Mouse (Mus musculus): ENCODE data around the gene Megf6. TPM values are rescaled to one million over a fixed set of nuclear protein-coding genes. Genes with fewer than 3 reads are reported as not detected.

Megf6 gene
- polyA plus RNA-seq, 1 experiment from 2014 or later: 4.4 TPM

DNA sequence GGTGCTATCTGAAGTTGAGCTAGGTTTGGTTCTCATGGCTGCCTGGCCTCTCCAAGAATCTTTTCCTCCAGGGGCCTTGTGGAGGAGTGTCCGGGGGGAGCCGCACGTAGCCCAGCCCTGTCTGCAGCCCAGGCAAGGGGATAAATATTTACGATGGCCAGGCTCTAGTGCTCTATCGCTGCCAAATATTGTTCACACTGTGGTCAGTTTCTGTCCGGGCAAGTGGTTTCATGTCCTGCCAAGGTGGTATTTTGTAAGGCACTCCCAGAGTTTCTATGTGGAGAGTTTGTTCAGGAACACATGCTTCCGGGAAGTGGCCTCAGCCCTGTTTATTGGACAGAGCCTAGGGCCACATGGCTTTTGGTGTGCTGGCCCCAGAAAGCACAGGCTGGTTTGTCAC lies 10.5 kb downstream of the Megf6 start:
- H3K27me3 ChIP-seq (replicated peaks; ENCODE audit: control insufficient read depth, insufficient read depth, low read length): no peaks in the 10 kb centered on the region
- H3K4me3 ChIP-seq (ENCODE audit: low read depth, low read length): no peak overlapping the region
- no peak for ATAC-seq
- H3K9ac ChIP-seq (ENCODE audit: low read depth, low read length): no peak overlapping the region
- no peak overlapping the region for H3K27ac ChIP-seq (ENCODE audit: low read depth, low read length)
- WGBS: 44% methylated on average over 7 of the region's 7 CpGs
- H3K4me2 ChIP-seq (replicated peaks; ENCODE audit: low read depth): no peak overlapping the region
- no peaks in the 10 kb centered on the region for H3K4me1 ChIP-seq (replicated peaks; ENCODE audit: control insufficient read depth, insufficient read depth, low read length)
- TF ChIP-seq CTCF (IDR thresholded peaks at IDR 0.05; ENCODE audit: low read depth): no peak
- H3K36me3 ChIP-seq (ENCODE audit: control insufficient read depth, insufficient read depth): no peaks in the 10 kb centered on the region
- H3K9me3 ChIP-seq (ENCODE audit: control insufficient read depth): no peaks in the 10 kb centered on the region

DNA sequence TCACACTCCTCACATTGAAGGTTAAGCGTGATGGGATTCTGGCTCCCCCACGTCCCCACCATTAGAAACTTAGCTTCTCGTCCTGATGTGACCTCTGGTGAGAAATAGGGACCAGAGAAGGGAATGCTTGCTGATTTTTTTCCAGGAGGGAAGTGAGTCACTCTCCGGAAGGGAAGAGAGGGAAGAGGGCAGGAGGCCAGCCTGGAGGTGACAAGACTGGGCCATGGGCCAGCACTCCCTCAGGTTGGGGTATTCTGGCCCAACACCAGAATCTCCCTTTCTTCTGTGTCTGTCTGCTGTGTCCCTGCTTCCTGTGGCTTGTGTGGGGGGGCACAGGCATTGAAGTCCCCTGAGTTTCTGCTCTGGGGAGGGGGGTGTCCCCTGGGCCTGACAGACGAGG lies 13.0 kb downstream of the Megf6 start:
- WGBS: 73% methylated on average over 5 of the region's 5 CpGs
- no peak overlapping the region for H3K4me2 ChIP-seq (replicated peaks; ENCODE audit: low read depth)
- H3K27me3 ChIP-seq (replicated peaks; ENCODE audit: control insufficient read depth, insufficient read depth, low read length): no peaks in the 10 kb centered on the region
- H3K36me3 ChIP-seq (ENCODE audit: control insufficient read depth, insufficient read depth): no peaks in the 10 kb centered on the region
- H3K4me3 ChIP-seq (ENCODE audit: low read depth, low read length): no peak overlapping the region
- H3K27ac ChIP-seq (ENCODE audit: low read depth, low read length): no peak overlapping the region
- no peak for TF ChIP-seq CTCF (IDR thresholded peaks at IDR 0.05; ENCODE audit: low read depth)
- no peaks in the 10 kb centered on the region for H3K4me1 ChIP-seq (replicated peaks; ENCODE audit: control insufficient read depth, insufficient read depth, low read length)
- H3K9ac ChIP-seq (ENCODE audit: low read depth, low read length): no peak overlapping the region
- H3K9me3 ChIP-seq (ENCODE audit: control insufficient read depth): no peaks in the 10 kb centered on the region
- ATAC-seq: no peak

DNA sequence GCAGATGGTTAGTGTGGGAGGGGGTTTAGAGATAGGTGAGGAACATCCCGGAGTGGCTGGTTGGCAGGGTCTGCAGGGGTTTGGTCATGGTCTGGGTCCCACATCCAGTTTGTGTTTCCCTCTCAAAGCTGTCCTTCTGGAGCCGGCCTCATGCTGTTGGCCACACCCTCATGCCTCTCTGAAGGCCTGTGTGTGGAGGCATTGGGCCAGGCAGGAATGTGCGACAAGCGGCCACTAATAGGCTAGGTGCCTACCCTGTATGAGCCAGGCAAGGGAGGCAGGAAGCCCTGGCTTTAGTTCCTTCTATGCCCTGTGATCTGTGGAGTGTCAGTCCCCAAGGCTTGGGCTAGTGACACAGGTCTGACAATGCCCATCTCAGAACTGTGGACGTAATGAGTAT lies 14.5 kb downstream of the Megf6 start:
- 72% methylated on average over 5 of the region's 5 CpGs for WGBS
- no peaks in the 10 kb centered on the region for H3K4me1 ChIP-seq (replicated peaks; ENCODE audit: control insufficient read depth, insufficient read depth, low read length)
- no peak overlapping the region for H3K27ac ChIP-seq (ENCODE audit: low read depth, low read length)
- no peak overlapping the region for H3K9ac ChIP-seq (ENCODE audit: low read depth, low read length)
- TF ChIP-seq CTCF (IDR thresholded peaks at IDR 0.05; ENCODE audit: low read depth): no peak
- ATAC-seq: no peak
- no peak overlapping the region for H3K4me2 ChIP-seq (replicated peaks; ENCODE audit: low read depth)
- H3K36me3 ChIP-seq (ENCODE audit: control insufficient read depth, insufficient read depth): no peaks in the 10 kb centered on the region
- no peak overlapping the region for H3K4me3 ChIP-seq (ENCODE audit: low read depth, low read length)
- no peaks in the 10 kb centered on the region for H3K9me3 ChIP-seq (ENCODE audit: control insufficient read depth)
- H3K27me3 ChIP-seq (replicated peaks; ENCODE audit: control insufficient read depth, insufficient read depth, low read length): no peaks in the 10 kb centered on the region

DNA sequence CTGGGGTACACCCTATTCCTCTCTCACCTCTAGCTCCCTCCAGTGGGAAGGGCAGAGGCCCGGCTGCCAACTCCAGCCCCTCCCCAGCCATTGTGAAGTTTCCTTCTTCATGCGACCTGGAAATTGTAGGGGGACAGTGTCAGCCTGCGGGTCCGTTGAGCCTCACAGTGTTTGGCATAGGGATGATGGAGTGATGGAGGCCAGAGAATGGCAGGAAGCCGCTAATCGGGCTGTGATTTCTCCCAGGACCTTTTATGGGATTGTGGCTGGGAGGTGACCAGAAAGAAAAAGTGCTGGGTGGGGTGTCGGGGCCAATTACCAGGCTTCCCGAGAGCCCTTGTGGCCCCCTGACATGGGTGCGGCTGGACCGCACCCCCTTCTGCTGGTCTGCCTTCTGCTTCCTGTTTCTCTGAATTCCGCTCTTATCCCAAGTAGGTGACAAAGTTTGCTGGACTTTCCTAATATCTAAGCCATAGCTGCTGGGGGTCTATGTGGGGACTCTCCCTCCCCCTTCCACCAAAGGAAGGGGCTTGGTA lies 15.5 kb downstream of the Megf6 start:
- H3K4me1 ChIP-seq (replicated peaks; ENCODE audit: control insufficient read depth, insufficient read depth, low read length): no peaks in the 10 kb centered on the region
- H3K36me3 ChIP-seq (ENCODE audit: control insufficient read depth, insufficient read depth): no peaks in the 10 kb centered on the region
- H3K4me2 ChIP-seq (replicated peaks; ENCODE audit: low read depth): no peak overlapping the region
- H3K4me3 ChIP-seq (ENCODE audit: low read depth, low read length): no peak overlapping the region
- H3K27me3 ChIP-seq (replicated peaks; ENCODE audit: control insufficient read depth, insufficient read depth, low read length): no peaks in the 10 kb centered on the region
- ATAC-seq: no peak
- TF ChIP-seq CTCF (IDR thresholded peaks at IDR 0.05; ENCODE audit: low read depth): no peak
- 42% methylated on average over 11 of the region's 11 CpGs for WGBS
- no peak overlapping the region for H3K27ac ChIP-seq (ENCODE audit: low read depth, low read length)
- no peak overlapping the region for H3K9ac ChIP-seq (ENCODE audit: low read depth, low read length)
- no peaks in the 10 kb centered on the region for H3K9me3 ChIP-seq (ENCODE audit: control insufficient read depth)

DNA sequence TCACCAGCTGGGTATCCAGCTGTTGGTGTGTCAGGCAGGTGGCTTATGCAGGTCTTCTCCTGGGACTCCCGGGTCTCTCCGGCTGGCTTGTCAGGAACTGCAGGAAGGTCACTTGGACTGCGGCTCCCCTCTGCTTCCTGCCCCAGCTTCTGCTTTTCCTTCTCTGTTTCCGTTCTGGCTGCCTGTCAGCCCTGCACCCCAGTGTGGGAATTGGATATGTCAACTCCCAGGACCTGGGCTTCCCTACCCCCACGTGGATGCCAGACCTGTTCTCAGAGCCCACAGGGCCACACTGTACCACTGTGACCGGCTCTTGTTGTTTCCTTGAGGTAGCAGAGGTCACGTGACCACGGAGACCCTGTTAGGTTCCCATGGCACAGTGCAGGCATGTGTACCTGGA lies 18.4 kb downstream of the Megf6 start:
- H3K27me3 ChIP-seq (replicated peaks; ENCODE audit: control insufficient read depth, insufficient read depth, low read length): no peaks in the 10 kb centered on the region
- 62% methylated on average over 8 of the region's 8 CpGs for WGBS
- H3K4me1 ChIP-seq (replicated peaks; ENCODE audit: control insufficient read depth, insufficient read depth, low read length): no peaks in the 10 kb centered on the region
- no peaks in the 10 kb centered on the region for H3K36me3 ChIP-seq (ENCODE audit: control insufficient read depth, insufficient read depth)
- no peaks in the 10 kb centered on the region for H3K9me3 ChIP-seq (ENCODE audit: control insufficient read depth)
- H3K27ac ChIP-seq (ENCODE audit: low read depth, low read length): no peak overlapping the region
- H3K4me2 ChIP-seq (replicated peaks; ENCODE audit: low read depth): no peak overlapping the region
- ATAC-seq: no peak
- no peak overlapping the region for H3K4me3 ChIP-seq (ENCODE audit: low read depth, low read length)
- no peak for TF ChIP-seq CTCF (IDR thresholded peaks at IDR 0.05; ENCODE audit: low read depth)
- H3K9ac ChIP-seq (ENCODE audit: low read depth, low read length): no peak overlapping the region

- Histone ChIP-seq H3K9ac (ENCODE audit: low read depth, low read length) (no peak overlapping the region), H3K27ac (ENCODE audit: low read depth, low read length) (no peak overlapping the region), H3K36me3 (ENCODE audit: control insufficient read depth, insufficient read depth) (no peaks in the 10 kb centered on the region), H3K27me3 (replicated peaks; ENCODE audit: control insufficient read depth, insufficient read depth, low read length) (no peaks in the 10 kb centered on the region), H3K4me1 (replicated peaks; ENCODE audit: control insufficient read depth, insufficient read depth, low read length) (no peaks in the 10 kb centered on the region), H3K4me3 (ENCODE audit: low read depth, low read length) (no peak overlapping the region), H3K4me2 (replicated peaks; ENCODE audit: low read depth) (no peak overlapping the region), H3K9me3 (ENCODE audit: control insufficient read depth) (no peaks in the 10 kb centered on the region)
- no peak for ATAC-seq
- WGBS: 85% methylated on average over 6 of the region's 6 CpGs
- TF ChIP-seq CTCF (IDR thresholded peaks at IDR 0.05; ENCODE audit: low read depth): no peak
Measured at GRCm38 (mm10) chr4:154197961-154198360, 27.4 kb downstream of the Megf6 start.

All from intestine, postnatal 0 days (tissue).